Mouse (Mus musculus): ENCODE results near the gene Mtfr1l. TPM values are rescaled to one million over a fixed set of nuclear protein-coding genes. Genes with fewer than 3 reads are reported as not detected.

Mtfr1l gene
- 10 to 100 TPM; 63.2 to 64.7 TPM for total RNA-seq (2021)

GRCm38 (mm10) chr4:134534932-134535786 is at the start of gene Mtfr1l:
Mtfr1l (minus strand) TSS chr4:134535387.
- peak; percentile 97 for DNase-seq

GRCm38 (mm10) chr4:134583513-134583912 is 48.3 kb upstream of the Mtfr1l start:
- DNase-seq = no peak

GRCm38 (mm10) chr4:134581365-134581764 is 46.2 kb upstream of the Mtfr1l start:
- DNase-seq = no peak

- peak; percentile 81 to 88 for DNase-seq
Observed at GRCm38 (mm10) chr4:134580351-134581148, 45.4 kb upstream of the Mtfr1l start.

GRCm38 (mm10) chr4:134579620-134580019 is 44.4 kb upstream of the Mtfr1l start:
- no peak for DNase-seq

- DNase-seq = no peak
Observed at GRCm38 (mm10) chr4:134579212-134579611, 44.0 kb upstream of the Mtfr1l start.

GRCm38 (mm10) chr4:134578407-134578806 is 43.2 kb upstream of the Mtfr1l start:
- DNase-seq = peak in 1 of 2 experiments; percentile 33

GRCm38 (mm10) chr4:134577281-134577680 is 42.1 kb upstream of the Mtfr1l start:
- DNase-seq = no peak

- no peak for DNase-seq
Observed at GRCm38 (mm10) chr4:134575486-134575885, 40.3 kb upstream of the Mtfr1l start.

GRCm38 (mm10) chr4:134572449-134573300 is 37.5 kb upstream of the Mtfr1l start:
- no peak for DNase-seq

- DNase-seq = no peak
Observed at GRCm38 (mm10) chr4:134570704-134571451, 35.7 kb upstream of the Mtfr1l start.

- no peak for DNase-seq
Observed at GRCm38 (mm10) chr4:134569831-134570230, 34.6 kb upstream of the Mtfr1l start.

- no peak for DNase-seq
Observed at GRCm38 (mm10) chr4:134569205-134569604, 34.0 kb upstream of the Mtfr1l start.

GRCm38 (mm10) chr4:134567377-134568226 is 32.4 kb upstream of the Mtfr1l start:
- DNase-seq = peak; percentile 39 to 40

- DNase-seq = no peak
Observed at GRCm38 (mm10) chr4:134564093-134564492, 28.9 kb upstream of the Mtfr1l start.

- no peak for DNase-seq
Observed at GRCm38 (mm10) chr4:134563624-134564023, 28.4 kb upstream of the Mtfr1l start.

GRCm38 (mm10) chr4:134562014-134562413 is 26.8 kb upstream of the Mtfr1l start:
- DNase-seq = no peak

GRCm38 (mm10) chr4:134560699-134561098 is 25.5 kb upstream of the Mtfr1l start:
- no peak for DNase-seq

GRCm38 (mm10) chr4:134559154-134559553 is 24.0 kb upstream of the Mtfr1l start:
- no peak for DNase-seq

GRCm38 (mm10) chr4:134558570-134559113 is 23.5 kb upstream of the Mtfr1l start:
- no peak for DNase-seq
